Mouse (Mus musculus) MEL (cell line): ENCODE results near the gene Polrmt.

Experiments
- BHLHE40 ChIP-seq: IDR thresholded peaks from 2 replicates; pipeline ENCODE4 v1.6.1; 2012; ENCODE audit warnings: low read depth, mild to moderate bottlenecking, inconsistent platforms, low read length, improper control_type of control experiment, borderline replicate concordance
- CTCF ChIP-seq, 3 experiments: IDR thresholded peaks in 2 of 3; conservative IDR thresholded peaks in 1 of 3; 2 replicates each; pipeline ENCODE4 v1.5.1; 2011 to 2012; ENCODE audit warnings: low read length in 3 of 3, low read depth in 2 of 3, mild to moderate bottlenecking in 2 of 3, improper control_type of control experiment in 1 of 3, inconsistent platforms in 1 of 3, mixed read lengths in 1 of 3, moderate library complexity in 1 of 3; ENCODE audit not compliant: control insufficient read depth in 1 of 3, insufficient read depth in 1 of 3, poor library complexity in 1 of 3, severe bottlenecking in 1 of 3
- EP300 ChIP-seq, 2 experiments: IDR thresholded peaks; 2 replicates each; pipeline ENCODE4 v1.6.1; 2011; ENCODE audit warnings: improper control_type of control experiment in 2 of 2, low read length in 2 of 2, low read depth in 1 of 2, mild to moderate bottlenecking in 1 of 2
- GATA1 ChIP-seq: IDR thresholded peaks from 2 replicates; pipeline ENCODE4 v1.6.1; 2011; ENCODE audit warnings: low read depth, low read length, improper control_type of control experiment
- KAT2A ChIP-seq: conservative IDR thresholded peaks from 2 replicates; pipeline ENCODE4 v1.6.1; 2012; ENCODE audit warnings: low read depth, low read length, improper control_type of control experiment, inconsistent platforms
- POLR2A ChIP-seq, 2 experiments: IDR thresholded peaks; 2 replicates each; pipeline ENCODE4 v1.6.1; 2011 to 2012; ENCODE audit warnings: low read length in 2 of 2, mild to moderate bottlenecking in 2 of 2, control low read depth in 1 of 2, improper control_type of control experiment in 1 of 2, low read depth in 1 of 2, moderate library complexity in 1 of 2; ENCODE audit not compliant: control insufficient read depth in 1 of 2, insufficient read depth in 1 of 2, poor library complexity in 1 of 2
- POLR2AphosphoS5 ChIP-seq: IDR thresholded peaks from 2 replicates; pipeline ENCODE4 v1.6.1; 2012; ENCODE audit warnings: low read depth, borderline replicate concordance, mild to moderate bottlenecking, inconsistent platforms, low read length, moderate library complexity, mixed read lengths
- SMC3 ChIP-seq: IDR thresholded peaks from 2 replicates; pipeline ENCODE4 v1.6.1; 2011; ENCODE audit warnings: low read depth, low read length, improper control_type of control experiment

- TF ChIP-seq KAT2A (no peak), POLR2AphosphoS5 (no peak), GATA1 (no peak), CTCF (IDR thresholded peaks at IDR 0.05 in 2 of 3, conservative IDR thresholded peaks at IDR 0.05 in 1 of 3; ENCODE audit: control insufficient read depth in 1 of 3, insufficient read depth in 1 of 3, low read depth in 2 of 3, low read length in 3 of 3, poor library complexity in 1 of 3, severe bottlenecking in 1 of 3) (no peak), BHLHE40 (no peak), SMC3 (no peak), EP300 (IDR thresholded peaks at IDR 0.05; ENCODE audit: low read depth in 1 of 2, low read length in 2 of 2) (no peak), POLR2A (IDR thresholded peaks at IDR 0.05; ENCODE audit: control insufficient read depth in 1 of 2, insufficient read depth in 1 of 2, low read depth in 1 of 2, low read length in 2 of 2, poor library complexity in 1 of 2) (no peak)
Observed at GRCm38 (mm10) chr10:79781139-79781538, 34.8 kb upstream of the Polrmt start.
